Mouse (Mus musculus) left cerebral cortex, adult 2 months (tissue): Measurements from ENCODE around the gene Shmt2. TPM values are rescaled to one million over a fixed set of nuclear protein-coding genes. Genes with fewer than 3 reads are reported as not detected.
A peak's percentile ranks its signal among the peaks of the same experiment; 100 is the strongest.

Source experiments
- DNase-seq, 2 experiments: peaks; one replicate each; pipeline ENCODE4 v3.0.0; 2021 to 2022; ENCODE audit warnings: low spot score in 2 of 2, mixed read lengths in 1 of 2; ENCODE audit errors: extremely low spot score in 1 of 2
- H3K27ac ChIP-seq: fragments of 200-600 bp; 2 replicates; pipeline ENCODE4 v1.8.1; 2022
- H3K4me3 ChIP-seq: fragments of 200-600 bp; 2 replicates; pipeline ENCODE4 v1.8.1; 2022
- CTCF ChIP-seq: fragments of 200-600 bp; IDR thresholded peaks from 2 replicates; pipeline ENCODE4 v1.8.1; 2022; ENCODE audit warnings: antibody characterized with exemption, mild to moderate bottlenecking, moderate library complexity
- intact Hi-C: fragments of 180-260 bp; cut with DNase I; formaldehyde crosslinking; loops from one replicate; pipeline ENCODE4 v1.15.1; 2025
- total RNA-seq, 2 experiments: library from RNA; stranded (reverse); gene quantifications; 2 replicates each; pipeline ENCODE4 v1.2.3; 2021

Shmt2 gene
- total RNA-seq, 2 experiments from 2014 or later: 24.1 to 26.0 TPM

- intact Hi-C loops: no loop called here
- no peak for DNase-seq
- Histone ChIP-seq H3K4me3 (no peak overlapping the region), H3K27ac (no peak overlapping the region)
- no peak for TF ChIP-seq CTCF
Observed at GRCm38 (mm10) chr10:127515983-127516459, 6.2 kb downstream of the Shmt2 start.

GRCm38 (mm10) chr10:127515271-127515982 lies 6.8 kb downstream of the Shmt2 start:
- no peak overlapping the region for H3K27ac ChIP-seq
- intact Hi-C loops: no loop called here
- TF ChIP-seq CTCF: no peak
- no peak for DNase-seq
- H3K4me3 ChIP-seq: no peak overlapping the region

- intact Hi-C loops: no loop called here
- no peak within 1 kb of the TSS for H3K27ac ChIP-seq
Observed at GRCm38 (mm10) chr10:127514764-127515163, 7.5 kb downstream of the Shmt2 start, which contains the start of gene Ndufa4l2. TSS of gene Ndufa4l2 (plus strand) at chr10:127514967.

GRCm38 (mm10) chr10:127514111-127514698 lies 8.0 kb downstream of the Shmt2 start:
- H3K4me3 ChIP-seq: no peak overlapping the region

More at GRCm38 (mm10) chr10:127514764-127515163, 7.5 kb downstream of the Shmt2 start, which contains the start of gene Ndufa4l2:
- no peak for DNase-seq
- H3K4me3 ChIP-seq: no peak within 1 kb of the TSS
- TF ChIP-seq CTCF: no peak

GRCm38 (mm10) chr10:127513501-127514091 lies 8.6 kb downstream of the Shmt2 start:
- intact Hi-C loops: no loop called here
- Histone ChIP-seq H3K27ac (no peak overlapping the region), H3K4me3 (no peak overlapping the region)
- TF ChIP-seq CTCF: no peak
- no peak for DNase-seq

More at GRCm38 (mm10) chr10:127514111-127514698, 8.0 kb downstream of the Shmt2 start:
- no peak for TF ChIP-seq CTCF
- H3K27ac ChIP-seq: no peak overlapping the region
- DNase-seq: no peak
- intact Hi-C loops: no loop called here

GRCm38 (mm10) chr10:127512813-127513212 lies 9.4 kb downstream of the Shmt2 start:
- TF ChIP-seq CTCF: no peak; the same call in none of the 2 replicates
- peak; percentile 93 to 97 for DNase-seq
- intact Hi-C loops: loop anchor here (1.0 kb wide), 1 partner anchor 23 kb away; no protein-coding TSS in a partner anchor
- Histone ChIP-seq H3K4me3 (peak overlapping the region; percentile 34), H3K27ac (peak overlapping the region; percentile 60)

GRCm38 (mm10) chr10:127512307-127512666 lies 10.0 kb downstream of the Shmt2 start:
- no peak for TF ChIP-seq CTCF
- intact Hi-C loops: loop anchor here (1.0 kb wide), 1 partner anchor 24 kb away; no protein-coding TSS in a partner anchor
- peak overlapping the region; percentile 53 for H3K4me3 ChIP-seq
- DNase-seq: no peak
- H3K27ac ChIP-seq: peak overlapping the region; percentile 92

- peak; percentile 14 for TF ChIP-seq CTCF
Observed at GRCm38 (mm10) chr10:127511634-127512306, 10.5 kb downstream of the Shmt2 start.

GRCm38 (mm10) chr10:127510895-127511617 lies 11.2 kb downstream of the Shmt2 start:
- Histone ChIP-seq H3K4me3 (no peak overlapping the region), H3K27ac (peak overlapping the region; percentile 57; the same call in 1 of the 2 replicates)
- DNase-seq: no peak
- no peak for TF ChIP-seq CTCF
- intact Hi-C loops: no loop called here

More at GRCm38 (mm10) chr10:127511634-127512306, 10.5 kb downstream of the Shmt2 start:
- Histone ChIP-seq H3K27ac (peak overlapping the region; percentile 92), H3K4me3 (peak overlapping the region; percentile 53)
- DNase-seq: peak; percentile 84 to 93
- intact Hi-C loops: loop anchor here (1.0 kb wide), 1 partner anchor 25 kb away; no protein-coding TSS in a partner anchor

GRCm38 (mm10) chr10:127509837-127510701 lies 12.2 kb downstream of the Shmt2 start:
- intact Hi-C loops: no loop called here

More at GRCm38 (mm10) chr10:127509837-127510701, 12.2 kb downstream of the Shmt2 start:
- TF ChIP-seq CTCF: no peak
- DNase-seq: no peak
- H3K27ac ChIP-seq: no peak overlapping the region; the same call in 1 of the 2 replicates
- no peak overlapping the region for H3K4me3 ChIP-seq
